Mouse (Mus musculus) neural tube, embryonic 10.5 days (tissue): Measurements from ENCODE around the gene Trappc3.
A peak's percentile ranks its signal among the peaks of the same experiment; 100 is the strongest.
"Not testable (repeated sequence)": the region's sequence is repeated elsewhere in the genome, so short reads cannot be mapped to it uniquely, and the experiment has no call there.

Experiments
- DNase-seq: peaks from one replicate; pipeline ENCODE4 v3.0.0-alpha.2; 2017; ENCODE audit warnings: low spot score; ENCODE audit errors: extremely low spot score

The Trappc3 gene

GRCm38 (mm10) chr4:126262119-126262807 is at the start of gene Trappc3:
Gene Trappc3, plus strand, starts transcription at chr4:126262325.
- DNase-seq: peak; percentile 99

DNA sequence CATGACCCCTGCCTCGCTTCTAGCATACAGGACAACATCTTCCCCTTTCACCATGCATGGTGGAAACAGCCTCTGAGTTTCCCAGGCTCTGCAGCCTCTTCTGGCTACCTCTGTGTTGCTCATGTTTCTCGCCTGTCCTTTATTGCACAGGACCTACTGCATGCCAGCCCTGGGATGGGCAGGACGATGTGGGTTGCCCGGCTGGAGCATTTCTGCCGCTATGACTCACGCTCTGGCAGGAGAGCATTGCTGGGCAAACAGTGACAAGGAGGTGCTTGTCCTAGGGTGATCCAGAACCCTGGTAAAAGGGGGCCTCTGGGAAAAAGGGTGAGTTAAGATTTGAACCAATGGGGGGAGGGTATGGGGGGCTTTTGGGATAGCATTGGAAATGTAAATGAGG is 44.4 kb upstream of the Trappc3 start:
- DNase-seq: no peak

DNA sequence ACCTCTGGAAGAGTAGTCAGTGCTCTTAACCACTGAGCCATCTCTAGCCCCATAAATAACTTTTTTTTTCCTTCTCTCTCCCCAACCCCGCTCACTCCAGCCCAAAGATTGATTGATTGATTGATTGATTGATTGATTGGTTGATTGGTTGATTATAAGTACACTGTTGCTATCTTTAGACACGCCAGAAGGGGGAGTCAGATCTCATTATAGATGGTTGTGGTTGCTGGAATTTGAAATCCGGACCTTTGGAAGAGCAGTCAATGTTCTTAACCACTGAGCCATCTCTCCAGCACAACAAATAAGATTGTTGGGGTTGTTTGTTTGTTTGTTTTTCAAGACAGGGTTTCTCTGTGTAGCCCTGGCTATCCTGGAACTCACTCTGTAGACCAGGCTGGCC is 42.6 kb upstream of the Trappc3 start:
- not testable (repeated sequence) for DNase-seq

DNA sequence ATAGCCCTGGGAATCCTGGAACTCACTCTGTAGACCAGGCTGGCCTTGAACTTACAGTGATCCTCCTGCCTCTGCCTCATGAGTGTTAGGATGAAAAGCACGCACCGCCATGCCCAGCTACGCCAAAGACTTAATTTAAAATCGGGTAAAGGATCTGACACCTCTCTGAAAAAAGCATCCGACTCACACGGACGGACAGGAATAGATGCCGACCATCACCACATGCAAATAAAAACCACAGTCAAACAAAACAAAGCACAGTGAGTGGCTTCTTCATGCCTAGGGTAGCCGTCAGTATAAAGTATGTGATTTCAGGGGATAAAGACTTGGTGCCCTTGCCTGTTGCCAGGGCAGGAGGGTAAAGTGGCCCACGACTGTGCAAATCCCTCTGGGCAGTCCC is 42.1 kb upstream of the Trappc3 start:
- no peak for DNase-seq

DNA sequence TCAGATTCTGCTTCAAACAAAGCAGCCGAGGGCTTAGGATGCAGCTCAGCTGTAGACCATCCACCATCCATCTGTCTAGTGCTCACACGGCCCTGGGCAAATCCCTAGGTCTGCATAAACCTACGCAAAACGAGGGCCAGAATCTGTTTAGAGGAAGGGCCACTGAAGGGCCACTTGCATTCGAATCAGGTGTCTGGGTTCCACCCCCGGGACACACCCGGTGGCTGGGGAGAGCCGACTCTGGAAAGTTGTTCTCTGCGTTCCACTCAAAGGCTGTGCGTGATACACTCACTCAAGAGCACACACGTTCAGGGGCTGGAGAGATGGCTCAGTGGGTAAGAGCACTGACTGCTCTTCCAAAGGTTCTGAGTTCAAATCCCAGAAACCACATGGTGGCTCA is 39.5 kb upstream of the Trappc3 start:
- DNase-seq: no peak

GRCm38 (mm10) chr4:126226640-126227039 is 35.5 kb upstream of the Trappc3 start:
- no peak for DNase-seq

GRCm38 (mm10) chr4:126227077-126227761 is 34.9 kb upstream of the Trappc3 start:
- peak; percentile 86 for DNase-seq

DNA sequence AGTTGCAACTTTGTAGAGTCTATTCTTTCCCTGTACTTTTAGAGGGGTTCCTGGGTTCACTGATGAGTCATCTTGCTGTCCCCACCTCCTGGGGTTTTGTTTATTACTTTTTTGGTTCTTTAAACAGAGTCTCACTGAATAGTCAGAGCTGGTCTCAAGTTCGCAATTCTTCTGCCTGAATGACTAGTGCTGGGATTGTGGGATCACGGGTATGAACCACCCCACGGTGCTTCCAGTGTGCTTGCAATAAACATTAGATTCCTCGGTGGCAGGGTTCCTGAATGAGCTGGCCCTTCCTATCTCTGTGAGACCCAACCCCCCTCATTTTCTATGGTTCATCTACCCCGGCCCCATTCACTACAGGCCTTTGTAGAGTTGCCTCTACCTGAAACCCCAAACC is 34.0 kb upstream of the Trappc3 start:
- no peak for DNase-seq

GRCm38 (mm10) chr4:126229900-126230299 is 32.2 kb upstream of the Trappc3 start:
- DNase-seq: no peak

GRCm38 (mm10) chr4:126233676-126234308 is 28.3 kb upstream of the Trappc3 start:
- DNase-seq: no peak

DNA sequence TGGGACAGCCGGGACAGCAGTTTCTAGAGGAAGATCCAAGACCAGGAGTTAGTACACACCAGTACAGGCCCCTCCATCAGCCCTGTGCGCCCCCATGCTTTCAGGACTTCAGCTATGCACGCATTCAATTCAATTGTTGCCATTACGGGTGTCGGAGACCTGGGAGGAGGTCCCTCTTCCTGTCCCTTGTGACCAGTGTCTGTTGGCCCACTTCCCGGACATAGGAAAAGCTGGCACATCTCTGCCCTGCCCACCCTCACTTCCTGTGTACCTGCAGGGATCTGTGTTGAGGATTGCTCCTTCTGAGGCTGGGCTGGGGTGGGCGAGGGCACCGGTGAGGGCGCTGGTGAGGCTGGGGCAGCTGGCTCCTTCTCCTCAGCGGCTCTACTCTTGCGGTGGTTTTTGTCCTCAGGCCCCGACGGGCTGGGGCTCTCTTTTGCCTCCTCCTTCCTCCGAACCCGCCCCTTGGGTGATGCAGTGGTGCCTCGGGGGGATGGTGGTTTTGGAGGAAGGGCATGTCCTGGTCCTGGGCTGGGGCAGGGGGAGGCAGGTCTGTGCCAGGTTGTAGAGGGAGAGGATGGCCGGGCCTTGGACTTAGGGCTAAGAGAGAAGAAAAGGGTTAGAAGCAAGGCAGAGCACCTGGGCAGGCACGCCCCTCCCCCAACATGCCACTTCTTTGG is 27.5 kb upstream of the Trappc3 start:
- DNase-seq: no peak

DNA sequence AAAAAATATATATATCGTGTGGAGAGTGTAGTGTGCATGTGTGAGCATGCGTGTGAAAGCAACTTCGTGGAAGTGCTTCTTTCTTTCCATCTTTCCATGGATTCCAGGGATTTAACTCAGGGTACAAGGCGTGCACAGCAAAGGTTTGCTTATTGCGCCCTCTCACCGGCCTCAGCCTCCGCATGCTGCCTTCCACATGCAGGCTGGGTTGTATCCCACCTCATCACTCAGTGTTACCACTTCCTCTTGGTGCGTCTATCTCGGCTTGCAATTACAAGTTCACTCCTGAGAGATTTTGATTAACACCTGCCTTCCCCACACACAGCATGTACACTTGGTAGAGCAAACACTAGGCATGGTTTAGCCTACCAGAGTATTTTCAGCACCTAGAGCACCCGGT is 26.9 kb upstream of the Trappc3 start:
- no peak for DNase-seq

GRCm38 (mm10) chr4:126236467-126237280 is 25.5 kb upstream of the Trappc3 start:
- no peak for DNase-seq

- DNase-seq: no peak
Observed at GRCm38 (mm10) chr4:126237721-126238242, 24.3 kb upstream of the Trappc3 start.

GRCm38 (mm10) chr4:126239862-126240475 is 22.2 kb upstream of the Trappc3 start:
- DNase-seq: no peak

DNA sequence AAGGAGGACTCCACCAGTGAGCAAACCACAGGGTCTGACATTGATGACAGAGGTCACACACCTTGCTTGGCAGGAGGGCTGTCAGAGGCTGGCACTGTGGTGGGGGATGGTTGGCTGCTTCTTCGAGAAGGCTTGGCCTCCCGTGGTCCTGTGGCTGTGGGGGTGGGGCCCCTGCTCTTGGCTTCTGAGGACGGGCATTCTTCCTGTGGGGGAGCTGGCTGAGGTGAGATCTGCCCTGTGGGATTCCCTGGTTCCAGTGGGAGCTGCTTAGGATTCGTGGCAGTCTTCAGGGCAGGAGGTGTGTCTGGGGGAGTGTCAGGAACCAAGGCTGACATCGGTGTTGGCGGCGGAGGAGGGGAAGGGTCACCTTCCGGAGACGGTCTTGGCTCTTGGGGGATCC is 20.2 kb upstream of the Trappc3 start:
- no peak for DNase-seq

DNA sequence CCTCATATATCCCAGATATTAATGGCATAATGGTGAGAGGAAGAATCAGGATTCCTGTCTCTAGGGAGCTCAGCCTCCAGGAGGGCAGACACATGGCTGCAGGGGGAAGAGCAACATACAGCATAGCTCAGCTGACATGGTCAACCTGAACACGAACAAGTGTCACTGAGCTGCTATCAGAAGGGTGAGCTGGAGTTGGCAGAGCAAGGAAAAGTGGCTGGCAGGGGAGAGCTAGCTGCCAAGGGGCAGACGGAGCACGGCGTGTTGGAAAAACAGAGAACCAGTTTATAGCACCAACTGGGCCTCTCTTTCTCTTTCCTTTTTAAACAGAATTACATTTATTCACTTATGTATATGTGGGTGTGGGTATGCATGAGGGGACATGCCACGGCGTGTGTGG is 19.6 kb upstream of the Trappc3 start:
- no peak for DNase-seq

DNA sequence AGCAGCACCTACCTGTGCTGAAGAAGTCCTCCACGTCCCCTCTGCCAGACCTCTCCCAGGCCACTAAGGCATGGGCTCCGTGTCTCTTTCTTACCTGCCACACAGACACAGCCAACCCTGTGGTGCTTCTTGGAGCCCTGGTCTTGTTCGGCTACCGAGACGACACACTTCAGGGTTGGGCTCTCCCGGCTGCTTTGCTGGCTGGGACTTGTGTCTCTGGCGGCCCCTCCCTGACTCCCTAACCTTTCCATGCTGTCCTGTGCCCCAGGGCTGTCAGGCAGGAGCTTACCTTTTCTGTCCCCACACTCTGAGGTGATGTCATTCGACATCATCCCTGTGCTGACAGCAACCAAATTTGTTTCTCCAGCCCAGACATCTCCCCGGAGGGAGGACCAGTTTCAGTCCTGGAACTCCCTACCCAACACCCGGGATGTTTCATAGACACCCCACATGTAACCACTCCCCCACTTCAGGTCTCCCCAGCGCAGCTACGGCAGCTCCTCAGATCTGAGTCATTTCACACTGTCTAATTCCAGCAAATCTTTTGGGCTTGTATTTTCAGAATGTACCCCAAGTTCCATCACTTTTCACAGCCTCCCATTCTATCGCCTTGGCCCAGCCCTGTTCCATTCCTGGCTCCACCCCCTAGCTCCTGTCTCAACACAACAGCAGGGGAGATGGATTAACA is 15.8 kb upstream of the Trappc3 start:
- DNase-seq: no peak

DNA sequence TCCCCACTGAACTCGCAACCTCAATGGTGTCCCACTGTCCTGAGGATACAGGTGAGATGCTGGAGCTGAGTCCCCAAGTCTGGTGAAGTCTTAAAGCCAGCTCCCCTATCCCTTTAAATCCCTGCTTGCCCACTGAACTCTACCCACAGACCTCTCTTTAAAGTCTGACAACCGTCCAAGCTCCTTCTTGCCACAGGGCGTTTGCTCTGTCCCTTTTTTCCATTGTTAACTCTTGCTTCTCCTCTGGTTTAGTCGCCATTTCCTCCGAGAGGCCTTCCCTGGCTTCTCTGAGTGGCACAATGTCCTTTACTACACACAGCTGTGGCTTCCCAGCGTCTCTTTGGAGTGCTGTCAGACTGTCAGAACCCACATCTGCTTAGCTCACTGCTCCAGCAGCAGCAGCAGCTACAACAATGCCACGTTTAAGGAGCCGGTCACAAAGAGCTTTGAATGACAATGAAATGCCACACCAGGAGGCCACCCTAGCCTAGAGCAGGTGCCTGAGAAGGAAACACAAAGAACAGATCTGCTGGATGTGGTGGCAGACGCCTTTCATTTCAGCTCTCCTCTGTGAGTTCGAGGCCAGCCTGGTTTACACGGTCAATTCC is 13.8 kb upstream of the Trappc3 start:
- DNase-seq: no peak

DNA sequence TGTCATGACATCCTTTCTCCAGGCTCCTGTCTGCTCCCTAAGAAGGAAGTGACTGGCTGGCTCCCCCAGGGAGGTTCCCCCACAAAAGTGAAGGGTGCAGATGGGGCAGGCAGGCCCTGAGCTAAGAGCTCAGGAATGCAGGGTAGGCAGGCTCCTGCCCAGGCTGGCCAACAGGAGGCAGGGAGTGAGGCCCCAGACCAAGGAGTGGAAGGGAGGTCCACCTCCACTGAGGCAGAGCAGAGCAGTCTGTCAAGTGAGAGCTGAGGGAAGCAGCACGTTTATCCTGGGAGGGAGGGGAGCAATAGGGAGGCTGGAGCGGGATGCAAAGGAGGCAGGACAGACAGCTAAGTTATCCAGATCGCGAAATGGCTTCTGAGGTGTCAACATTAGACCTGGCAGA is 11.5 kb upstream of the Trappc3 start:
- no peak for DNase-seq
